Mouse (Mus musculus) stomach, postnatal 0 days (tissue): ENCODE measurements around the gene Cers2.

Experiments
- CTCF ChIP-seq: IDR thresholded peaks from 2 replicates; pipeline ENCODE4 v1.5.1; 2016; ENCODE audit warnings: antibody characterized with exemption, low read depth, mild to moderate bottlenecking, moderate library complexity
- EP300 ChIP-seq: optimal IDR thresholded peaks from 2 replicates; pipeline ENCODE3; 2016; ENCODE audit warnings: antibody characterized with exemption

DNA sequence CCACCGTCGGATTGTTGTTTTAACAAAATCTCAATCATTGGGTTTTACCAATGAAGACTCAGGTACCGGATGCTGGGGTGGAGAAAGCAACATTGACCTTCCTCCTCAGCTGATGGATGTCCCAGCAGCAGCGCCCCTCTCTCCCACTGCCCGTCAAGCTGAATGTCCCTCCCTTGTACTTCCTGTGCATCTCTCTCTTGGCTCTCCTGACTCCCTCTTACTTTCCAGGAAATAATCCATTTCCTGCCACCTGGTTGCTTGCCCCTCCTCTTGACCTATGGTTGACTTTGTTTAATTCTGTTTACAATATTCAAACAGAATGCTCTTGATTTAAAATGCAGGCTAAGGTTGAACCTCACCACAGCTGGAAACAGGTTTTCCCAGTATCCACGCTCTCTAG lies 24.4 kb upstream of the Cers2 start:
- TF ChIP-seq CTCF: no peak
- no peak for TF ChIP-seq EP300
